Mouse (Mus musculus): ENCODE measurements around the gene Obscn. TPM values are rescaled to one million over a fixed set of nuclear protein-coding genes. Genes with fewer than 3 reads are reported as not detected.

Obscn gene
- polyA plus RNA-seq, 1 experiment from 2014 or later = 2.0 TPM

- no peak for ATAC-seq (replicated peaks; ENCODE audit: low FRiP score, low TSS enrichment, low read depth)
- peaks cover under 1% of the 10 kb centered on the region; the same call in 1 of the 2 replicates for H3K4me1 ChIP-seq (replicated peaks; ENCODE audit: control insufficient read depth, insufficient read depth, low read length)
- H3K9ac ChIP-seq (ENCODE audit: low read length) = no peak overlapping the region
- H3K9me3 ChIP-seq (ENCODE audit: control insufficient read depth, low read length) = no peaks in the 10 kb centered on the region
- H3K36me3 ChIP-seq (ENCODE audit: control insufficient read depth, insufficient read depth, low read length) = peaks cover 19% of the 10 kb centered on the region
- no peak overlapping the region for H3K27ac ChIP-seq (ENCODE audit: low read depth)
- no peak overlapping the region for H3K4me2 ChIP-seq (ENCODE audit: low read length)
- no peaks in the 10 kb centered on the region for H3K27me3 ChIP-seq (replicated peaks; ENCODE audit: control insufficient read depth, insufficient read depth, low read length)
- 92% methylated on average over 3 of the region's 3 CpGs for WGBS
- no peak for DNase-seq (ENCODE audit: low spot score)
- H3K4me3 ChIP-seq (ENCODE audit: low read depth, low read length) = no peak overlapping the region
Measured at GRCm38 (mm10) chr11:58971796-58972195, 164.4 kb downstream of the Obscn start.

GRCm38 (mm10) chr11:58970831-58971530 is 165.2 kb downstream of the Obscn start:
- Histone ChIP-seq H3K9me3 (ENCODE audit: control insufficient read depth, low read length) (no peaks in the 10 kb centered on the region), H3K9ac (ENCODE audit: low read length) (no peak overlapping the region), H3K4me1 (replicated peaks; ENCODE audit: control insufficient read depth, insufficient read depth, low read length) (no peaks in the 10 kb centered on the region; the same call in 1 of the 2 replicates), H3K27me3 (replicated peaks; ENCODE audit: control insufficient read depth, insufficient read depth, low read length) (no peaks in the 10 kb centered on the region), H3K4me3 (ENCODE audit: low read depth, low read length) (no peak overlapping the region), H3K36me3 (ENCODE audit: control insufficient read depth, insufficient read depth, low read length) (peaks cover 19% of the 10 kb centered on the region), H3K4me2 (ENCODE audit: low read length) (no peak overlapping the region), H3K27ac (ENCODE audit: low read depth) (no peak overlapping the region)
- DNase-seq (ENCODE audit: low spot score) = no peak
- 87% methylated on average over 21 of the region's 21 CpGs for WGBS
- ATAC-seq (replicated peaks; ENCODE audit: low FRiP score, low TSS enrichment, low read depth) = no peak

GRCm38 (mm10) chr11:58969659-58970058 is 166.5 kb downstream of the Obscn start:
- DNase-seq (ENCODE audit: low spot score) (no peak), ATAC-seq (replicated peaks; ENCODE audit: low FRiP score, low TSS enrichment, low read depth) (peak; percentile 59; the same call in 1 of the 2 replicates)
- Histone ChIP-seq H3K36me3 (ENCODE audit: control insufficient read depth, insufficient read depth, low read length) (peaks cover 15% of the 10 kb centered on the region), H3K4me3 (ENCODE audit: low read depth, low read length) (no peak overlapping the region), H3K27ac (ENCODE audit: low read depth) (no peak overlapping the region), H3K4me1 (replicated peaks; ENCODE audit: control insufficient read depth, insufficient read depth, low read length) (no peaks in the 10 kb centered on the region; the same call in 1 of the 2 replicates), H3K9me3 (ENCODE audit: control insufficient read depth, low read length) (no peaks in the 10 kb centered on the region), H3K27me3 (replicated peaks; ENCODE audit: control insufficient read depth, insufficient read depth, low read length) (no peaks in the 10 kb centered on the region), H3K9ac (ENCODE audit: low read length) (no peak overlapping the region), H3K4me2 (ENCODE audit: low read length) (no peak overlapping the region)
- 57% methylated on average over 6 of the region's 6 CpGs for WGBS

- DNase-seq (ENCODE audit: low spot score) = no peak
- Histone ChIP-seq H3K27ac (ENCODE audit: low read depth) (peak overlapping the region; percentile 38; the same call in 1 of the 2 replicates), H3K4me3 (ENCODE audit: low read depth, low read length) (no peak overlapping the region), H3K36me3 (ENCODE audit: control insufficient read depth, insufficient read depth, low read length) (peaks cover 15% of the 10 kb centered on the region), H3K9me3 (ENCODE audit: control insufficient read depth, low read length) (no peaks in the 10 kb centered on the region), H3K4me2 (ENCODE audit: low read length) (no peak overlapping the region), H3K4me1 (replicated peaks; ENCODE audit: control insufficient read depth, insufficient read depth, low read length) (no peaks in the 10 kb centered on the region; the same call in 1 of the 2 replicates), H3K9ac (ENCODE audit: low read length) (no peak overlapping the region), H3K27me3 (replicated peaks; ENCODE audit: control insufficient read depth, insufficient read depth, low read length) (no peaks in the 10 kb centered on the region)
- 81% methylated on average over 8 of the region's 8 CpGs for WGBS
- no peak for ATAC-seq (replicated peaks; ENCODE audit: low FRiP score, low TSS enrichment, low read depth)
Measured at GRCm38 (mm10) chr11:58969027-58969426, 167.2 kb downstream of the Obscn start.

- no peak overlapping the region for H3K4me2 ChIP-seq (ENCODE audit: low read length)
- H3K27me3 ChIP-seq (replicated peaks; ENCODE audit: control insufficient read depth, insufficient read depth, low read length) = no peaks in the 10 kb centered on the region
- peaks cover 15% of the 10 kb centered on the region for H3K36me3 ChIP-seq (ENCODE audit: control insufficient read depth, insufficient read depth, low read length)
- no peak overlapping the region for H3K27ac ChIP-seq (ENCODE audit: low read depth)
- H3K4me3 ChIP-seq (ENCODE audit: low read depth, low read length) = no peak overlapping the region
- H3K9ac ChIP-seq (ENCODE audit: low read length) = no peak overlapping the region
- DNase-seq (ENCODE audit: low spot score) (no peak), ATAC-seq (replicated peaks; ENCODE audit: low FRiP score, low TSS enrichment, low read depth) (no peak)
- WGBS = 79% methylated on average over 7 of the region's 7 CpGs
- H3K9me3 ChIP-seq (ENCODE audit: control insufficient read depth, low read length) = no peaks in the 10 kb centered on the region
- H3K4me1 ChIP-seq (replicated peaks; ENCODE audit: control insufficient read depth, insufficient read depth, low read length) = no peaks in the 10 kb centered on the region; the same call in 1 of the 2 replicates
Measured at GRCm38 (mm10) chr11:58968551-58968950, 167.7 kb downstream of the Obscn start.

GRCm38 (mm10) chr11:58967346-58967745 is 168.9 kb downstream of the Obscn start:
- no peak for ATAC-seq (replicated peaks; ENCODE audit: low FRiP score, low TSS enrichment, low read depth)
- Histone ChIP-seq H3K9me3 (ENCODE audit: control insufficient read depth, low read length) (no peaks in the 10 kb centered on the region), H3K27me3 (replicated peaks; ENCODE audit: control insufficient read depth, insufficient read depth, low read length) (peaks cover 5% of the 10 kb centered on the region), H3K36me3 (ENCODE audit: control insufficient read depth, insufficient read depth, low read length) (peaks cover 11% of the 10 kb centered on the region), H3K9ac (ENCODE audit: low read length) (no peak overlapping the region), H3K4me1 (replicated peaks; ENCODE audit: control insufficient read depth, insufficient read depth, low read length) (no peaks in the 10 kb centered on the region; the same call in 1 of the 2 replicates), H3K27ac (ENCODE audit: low read depth) (no peak overlapping the region), H3K4me2 (ENCODE audit: low read length) (no peak overlapping the region), H3K4me3 (ENCODE audit: low read depth, low read length) (no peak overlapping the region)
- 95% methylated on average over 1 of the region's 1 CpGs for WGBS
- DNase-seq (ENCODE audit: low spot score) = no peak

- ATAC-seq (replicated peaks; ENCODE audit: low FRiP score, low TSS enrichment, low read depth) (no peak), DNase-seq (ENCODE audit: low spot score) (no peak)
- H3K4me2 ChIP-seq (ENCODE audit: low read length) = no peak overlapping the region
- 40% methylated on average over 12 of the region's 12 CpGs for WGBS
- H3K27me3 ChIP-seq (replicated peaks; ENCODE audit: control insufficient read depth, insufficient read depth, low read length) = peaks cover 10% of the 10 kb centered on the region
- no peaks in the 10 kb centered on the region; the same call in 1 of the 2 replicates for H3K4me1 ChIP-seq (replicated peaks; ENCODE audit: control insufficient read depth, insufficient read depth, low read length)
- H3K9me3 ChIP-seq (ENCODE audit: control insufficient read depth, low read length) = peaks cover 6% of the 10 kb centered on the region; the same call in 1 of the 2 replicates
- H3K4me3 ChIP-seq (ENCODE audit: low read depth, low read length) = no peak overlapping the region
- H3K36me3 ChIP-seq (ENCODE audit: control insufficient read depth, insufficient read depth, low read length) = no peaks in the 10 kb centered on the region
- H3K27ac ChIP-seq (ENCODE audit: low read depth) = no peak overlapping the region
- H3K9ac ChIP-seq (ENCODE audit: low read length) = no peak overlapping the region
Measured at GRCm38 (mm10) chr11:58965001-58965760, 171.0 kb downstream of the Obscn start.

- Histone ChIP-seq H3K9ac (ENCODE audit: low read length) (no peak overlapping the region), H3K4me3 (ENCODE audit: low read depth, low read length) (no peak overlapping the region), H3K4me2 (ENCODE audit: low read length) (no peak overlapping the region), H3K9me3 (ENCODE audit: control insufficient read depth, low read length) (peaks cover 6% of the 10 kb centered on the region; the same call in 1 of the 2 replicates), H3K27ac (ENCODE audit: low read depth) (no peak overlapping the region), H3K4me1 (replicated peaks; ENCODE audit: control insufficient read depth, insufficient read depth, low read length) (peaks cover 4% of the 10 kb centered on the region), H3K27me3 (replicated peaks; ENCODE audit: control insufficient read depth, insufficient read depth, low read length) (peaks cover 10% of the 10 kb centered on the region), H3K36me3 (ENCODE audit: control insufficient read depth, insufficient read depth, low read length) (no peaks in the 10 kb centered on the region)
- DNase-seq (ENCODE audit: low spot score) = peak; percentile 41
- WGBS = 87% methylated on average over 7 of the region's 7 CpGs
- ATAC-seq (replicated peaks; ENCODE audit: low FRiP score, low TSS enrichment, low read depth) = no peak
Measured at GRCm38 (mm10) chr11:58964216-58964615, 172.0 kb downstream of the Obscn start.
